Mouse (Mus musculus) limb, embryonic 10.5 days (tissue): ENCODE measurements around the gene Ssu72. TPM values are rescaled to one million over a fixed set of nuclear protein-coding genes. Genes with fewer than 3 reads are reported as not detected.

ENCODE experiments used
- DNase-seq: peaks from one replicate; pipeline ENCODE4 v3.0.0-alpha.2; 2017; ENCODE audit warnings: low spot score
- H3K27ac ChIP-seq: fragments of 300-500 bp; sonication (generic); 2 replicates; pipeline ENCODE4 v1.5.1; 2016; ENCODE audit warnings: mild to moderate bottlenecking
- H3K27me3 ChIP-seq: fragments of 300-500 bp; sonication (generic); 2 replicates; pipeline ENCODE4 v1.6.1; 2016; ENCODE audit warnings: low read depth, mild to moderate bottlenecking; ENCODE audit not compliant: poor library complexity, severe bottlenecking
- H3K36me3 ChIP-seq: fragments of 300-500 bp; sonication (generic); 2 replicates; pipeline ENCODE4 v1.6.1; 2016; ENCODE audit warnings: mild to moderate bottlenecking, moderate library complexity
- H3K4me1 ChIP-seq: fragments of 300-500 bp; sonication (generic); 2 replicates; pipeline ENCODE4 v1.6.1; 2016
- H3K4me3 ChIP-seq: fragments of 300-500 bp; sonication (generic); 2 replicates; pipeline ENCODE4 v1.5.1; 2016; ENCODE audit warnings: mild to moderate bottlenecking, moderate library complexity
- H3K9me3 ChIP-seq: fragments of 300-500 bp; sonication (generic); replicated peaks from 2 replicates; pipeline ENCODE4 v1.6.1; 2016; ENCODE audit warnings: mild to moderate bottlenecking
- WGBS: fragments of 180-500 bp; shearing (Covaris S2); methylation state at CpG from one replicate; pipeline ENCODE4 v1.1.7; 2016; 5-methylcytosine and 5-hydroxymethylcytosine counted together
- polyA plus RNA-seq: library from polyadenylated mRNA; unstranded; fragments of >200 nt; fragmentation: Nextera tagmentation; extraction: Ambion mirVana; gene quantifications from 2 replicates; pipeline ENCODE4 v1.2.1, GENCODE M21; 2016

The Ssu72 gene
- polyA plus RNA-seq, 1 experiment from 2014 or later: 161 TPM

DNA sequence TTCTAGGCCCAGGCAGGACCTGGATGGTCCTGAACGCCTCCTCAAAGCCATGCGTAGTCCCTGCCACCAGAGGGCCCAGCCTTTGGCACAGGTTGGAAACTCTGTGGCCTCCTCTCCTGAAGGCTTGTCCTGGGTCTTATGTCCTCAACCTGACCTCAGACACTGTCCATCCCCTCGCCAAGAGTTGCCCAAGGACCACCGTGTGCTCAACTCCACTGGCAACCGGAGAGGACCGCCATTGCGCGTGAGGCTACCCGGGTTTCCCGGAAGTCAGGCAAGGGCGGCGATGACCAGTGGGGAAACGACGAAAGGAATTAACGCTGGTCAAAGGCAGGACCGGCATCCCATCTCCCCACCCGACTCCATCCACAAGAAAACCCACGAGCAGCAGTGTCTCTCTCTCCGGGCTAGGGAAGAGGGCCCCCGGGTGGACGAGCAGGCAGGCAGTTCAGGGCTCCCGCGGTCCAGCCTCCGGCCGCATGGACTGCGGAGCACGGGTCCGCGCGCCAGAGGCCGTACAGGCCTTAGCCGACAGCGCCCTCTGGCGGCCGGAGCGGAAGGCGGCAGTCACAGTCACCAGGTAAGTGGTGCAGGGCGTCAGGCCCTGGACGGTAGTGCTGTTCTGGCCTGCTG, 65.4 kb downstream of the Ssu72 start:
- H3K27me3 ChIP-seq: peaks cover 42% of the 10 kb centered on the region
- peak overlapping the region; percentile 94 for H3K27ac ChIP-seq
- peaks cover 37% of the 10 kb centered on the region for H3K4me1 ChIP-seq
- peak overlapping the region; percentile 62 for H3K4me3 ChIP-seq
- WGBS: under 1% methylated on average over 39 of the region's 39 CpGs
- no peaks in the 10 kb centered on the region for H3K9me3 ChIP-seq
- no peaks in the 10 kb centered on the region for H3K36me3 ChIP-seq
- DNase-seq: peak; percentile 96

DNA sequence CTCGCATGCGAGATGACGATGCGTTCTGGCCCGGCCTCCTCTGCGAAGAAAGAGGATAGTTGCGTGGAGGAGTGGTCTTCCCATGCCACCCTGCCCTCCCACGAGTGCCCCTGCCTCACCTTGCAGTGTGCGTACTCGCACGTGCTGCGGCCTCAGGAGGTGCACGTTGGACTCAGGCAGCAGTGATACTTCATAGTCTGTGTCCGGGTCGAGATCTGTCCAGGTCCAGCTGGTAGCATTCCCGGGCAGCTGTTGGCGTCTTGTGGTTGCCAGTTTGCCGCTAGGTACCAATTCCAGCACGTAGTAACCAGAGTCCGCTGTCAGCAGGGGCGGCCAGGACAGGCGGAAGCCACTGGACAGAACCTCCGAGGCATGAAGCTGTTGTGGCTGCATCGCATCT, 66.0 kb downstream of the Ssu72 start:
- H3K27me3 ChIP-seq: peaks cover 48% of the 10 kb centered on the region
- peak overlapping the region; percentile 62 for H3K4me3 ChIP-seq
- H3K4me1 ChIP-seq: peaks cover 39% of the 10 kb centered on the region
- WGBS: 41% methylated on average over 24 of the region's 24 CpGs
- H3K9me3 ChIP-seq: no peaks in the 10 kb centered on the region
- H3K36me3 ChIP-seq: no peaks in the 10 kb centered on the region
- no peak for DNase-seq
- H3K27ac ChIP-seq: peak overlapping the region; percentile 94

DNA sequence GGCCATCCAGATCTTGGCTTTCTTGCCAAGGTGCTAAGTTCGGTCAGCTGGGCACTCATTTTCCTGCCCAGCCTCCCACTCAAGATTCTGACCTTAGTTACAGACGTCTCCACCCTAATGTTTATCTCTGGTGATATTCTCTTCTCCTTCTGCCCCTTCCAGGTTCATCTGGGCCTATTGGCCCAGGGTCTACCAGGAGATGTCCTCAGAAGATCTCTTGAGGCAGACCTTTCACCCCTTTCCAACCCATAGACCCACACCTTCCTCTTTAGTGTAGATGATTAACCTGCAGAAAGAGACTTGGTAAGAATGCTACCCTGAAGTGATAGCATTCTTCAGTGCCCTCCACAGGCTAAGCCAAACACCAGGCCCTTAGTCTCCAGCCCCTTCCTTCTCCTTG, 67.1 kb downstream of the Ssu72 start:
- peaks cover 52% of the 10 kb centered on the region for H3K27me3 ChIP-seq
- DNase-seq: no peak
- no peaks in the 10 kb centered on the region for H3K9me3 ChIP-seq
- no peaks in the 10 kb centered on the region for H3K36me3 ChIP-seq
- H3K4me3 ChIP-seq: no peak overlapping the region
- WGBS: 87% methylated on average over 2 of the region's 2 CpGs
- H3K4me1 ChIP-seq: peaks cover 43% of the 10 kb centered on the region
- no peak overlapping the region for H3K27ac ChIP-seq

- Histone ChIP-seq H3K4me3 (no peak overlapping the region), H3K9me3 (no peaks in the 10 kb centered on the region), H3K27ac (no peak overlapping the region), H3K4me1 (peaks cover 48% of the 10 kb centered on the region), H3K27me3 (peaks cover 52% of the 10 kb centered on the region), H3K36me3 (no peaks in the 10 kb centered on the region)
- no peak for DNase-seq
- 88% methylated on average over 13 of the region's 13 CpGs for WGBS
Measured at GRCm38 (mm10) chr4:155772786-155773185, 68.2 kb downstream of the Ssu72 start.

DNA sequence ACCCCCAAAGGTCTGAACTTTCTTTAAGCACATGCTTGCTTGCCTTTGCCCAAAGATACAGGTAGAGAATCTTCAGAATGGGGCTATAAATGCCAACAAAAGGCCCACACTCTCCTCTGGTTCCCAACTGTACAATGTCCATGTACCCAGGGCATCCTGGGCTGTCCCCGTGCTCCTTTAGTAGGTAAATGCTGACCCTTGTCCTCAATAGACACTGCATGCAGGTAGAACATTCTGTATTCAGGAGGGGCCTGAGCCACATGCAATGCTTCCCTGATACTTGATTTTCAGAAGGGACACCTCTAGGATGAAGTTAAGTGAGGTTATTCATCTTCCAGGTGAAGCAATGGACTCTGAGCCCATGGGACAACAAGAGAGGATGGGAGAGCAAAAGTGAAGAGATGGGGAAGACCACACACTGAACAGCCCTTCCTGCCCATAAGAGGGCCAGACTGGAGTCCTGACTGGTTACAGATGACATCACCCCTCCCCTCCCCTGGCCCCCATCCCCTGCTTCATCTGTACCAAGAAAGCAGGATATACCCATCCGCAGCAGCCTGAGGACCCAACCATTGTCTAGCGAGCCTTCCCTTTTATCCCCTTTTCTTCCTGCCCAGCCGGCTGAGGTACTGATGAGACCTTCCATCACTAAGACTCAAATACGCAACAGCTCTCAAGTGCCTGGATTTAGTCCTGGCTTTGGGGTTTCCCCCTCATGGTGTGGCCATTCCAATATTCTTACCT, 68.9 kb downstream of the Ssu72 start:
- Histone ChIP-seq H3K4me1 (peaks cover 48% of the 10 kb centered on the region), H3K27ac (peak overlapping the region; percentile 74), H3K9me3 (no peaks in the 10 kb centered on the region), H3K27me3 (peaks cover 52% of the 10 kb centered on the region), H3K4me3 (peak overlapping the region; percentile 49), H3K36me3 (no peaks in the 10 kb centered on the region)
- no peak for DNase-seq
- 44% methylated on average over 5 of the region's 5 CpGs for WGBS

GRCm38 (mm10) chr4:155774280-155774754, 69.7 kb downstream of the Ssu72 start, which contains the start of gene Vwa1:
Gene Vwa1, minus strand, starts transcription at chr4:155774698.
- 2% methylated on average over 35 of the region's 35 CpGs for WGBS
- Histone ChIP-seq H3K4me3 (peak within 1 kb of the TSS; percentile 49), H3K9me3 (no peaks in the 10 kb centered on the region), H3K4me1 (peaks cover 44% of the 10 kb centered on the region), H3K36me3 (no peaks in the 10 kb centered on the region), H3K27ac (peak within 1 kb of the TSS; percentile 74), H3K27me3 (peaks cover 52% of the 10 kb centered on the region)
- DNase-seq: peak; percentile 89

DNA sequence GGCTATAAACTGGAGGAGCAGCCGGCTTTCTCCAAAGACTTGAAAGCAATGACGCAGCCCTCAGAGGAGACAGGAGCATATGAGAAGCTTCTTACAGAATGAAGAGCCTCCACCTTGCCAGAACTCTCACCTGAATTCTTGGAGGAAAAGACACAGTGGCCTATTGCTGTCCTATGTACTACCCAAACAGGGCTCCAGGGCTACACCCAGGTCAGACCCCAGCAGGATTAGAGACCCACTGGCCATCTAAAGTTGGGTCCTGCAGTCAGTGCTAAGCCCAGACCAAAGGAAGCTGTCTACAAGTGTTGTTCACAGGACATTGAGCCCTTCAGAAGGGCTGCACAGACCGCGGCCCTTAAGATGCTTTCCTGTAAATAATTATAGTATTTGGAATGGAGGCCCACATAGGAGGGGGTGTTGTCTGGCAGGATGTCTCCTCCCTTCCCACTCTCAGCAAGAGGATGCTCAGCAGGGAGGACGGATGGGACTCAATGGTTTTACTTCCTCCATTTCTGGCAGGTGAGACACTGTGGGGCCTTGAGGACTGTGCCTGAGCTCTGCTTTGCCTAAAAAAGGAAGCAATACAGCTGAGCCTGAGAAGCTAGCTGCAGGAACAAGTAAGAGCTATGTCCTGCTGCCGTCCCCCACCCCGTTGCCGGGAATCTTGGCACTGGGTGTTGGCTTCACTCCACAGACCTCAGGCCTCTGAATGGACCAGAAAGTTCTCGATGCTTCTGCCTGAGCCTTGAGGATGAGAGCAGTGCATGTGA, 70.6 kb downstream of the Ssu72 start:
- 66% methylated on average over 9 of the region's 9 CpGs for WGBS
- Histone ChIP-seq H3K4me3 (peak overlapping the region; percentile 49), H3K36me3 (no peaks in the 10 kb centered on the region), H3K4me1 (peaks cover 36% of the 10 kb centered on the region), H3K27ac (0 out of 2 replicates have a peak overlapping the region, but pooled peaks have one; percentile 9), H3K27me3 (peaks cover 52% of the 10 kb centered on the region), H3K9me3 (no peaks in the 10 kb centered on the region)
- no peak for DNase-seq

DNA sequence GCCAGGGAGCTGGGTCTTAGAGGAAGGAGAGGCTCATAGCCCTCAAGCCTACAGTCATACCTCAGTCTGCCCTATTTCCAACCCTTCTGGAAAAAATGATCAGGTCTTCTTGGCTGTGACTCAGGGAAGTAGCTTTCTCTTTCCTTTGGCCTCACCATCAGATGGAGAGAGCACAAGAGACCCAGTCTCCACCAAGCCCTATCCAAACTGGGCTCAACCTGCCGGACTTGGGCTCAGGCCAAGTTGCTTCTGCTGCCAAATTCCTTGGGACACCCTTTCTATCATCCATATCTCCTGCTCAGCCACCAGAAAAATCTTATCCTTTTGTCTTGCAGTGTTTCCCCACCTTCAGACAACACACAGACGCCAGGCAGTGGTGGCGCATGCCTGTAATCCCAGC, 71.3 kb downstream of the Ssu72 start:
- 76% methylated on average over 3 of the region's 3 CpGs for WGBS
- Histone ChIP-seq H3K27me3 (peaks cover 50% of the 10 kb centered on the region), H3K27ac (0 out of 2 replicates have a peak overlapping the region, but pooled peaks have one; percentile 9)

DNA sequence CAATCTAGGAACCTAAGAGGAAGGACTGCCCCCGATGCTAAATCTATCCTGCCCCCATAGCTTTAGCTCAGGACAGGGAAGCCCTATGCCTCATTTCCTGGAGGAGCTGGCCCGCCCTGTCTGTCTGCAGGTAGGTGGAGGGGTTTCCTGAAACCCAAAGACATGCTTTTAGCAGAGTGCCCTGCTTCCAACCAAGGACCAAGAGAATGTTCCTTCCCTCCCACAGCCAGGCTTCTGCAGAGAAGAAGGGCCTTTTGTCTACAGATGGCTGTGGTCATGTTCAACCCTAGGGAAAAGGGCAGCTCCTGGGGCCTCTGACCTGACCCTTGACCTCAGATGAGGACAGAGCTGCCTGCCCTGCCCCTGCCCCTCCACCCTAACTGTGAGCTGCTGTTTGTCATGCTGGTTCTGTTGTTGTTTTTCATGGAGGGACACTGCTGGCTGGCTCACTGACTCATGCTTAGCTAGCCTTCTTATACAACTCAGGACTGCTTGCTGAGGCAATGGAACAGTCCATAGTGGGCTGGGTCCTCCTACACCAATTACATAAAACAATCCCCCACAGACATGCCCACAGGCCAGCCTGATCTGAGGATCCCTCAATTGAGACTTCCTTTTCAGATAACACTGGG, 72.2 kb downstream of the Ssu72 start:
- WGBS: 47% methylated on average over 2 of the region's 2 CpGs

More for the DNA sequence above, 71.3 kb downstream of the Ssu72 start:
- H3K4me3 ChIP-seq: no peak overlapping the region
- H3K4me1 ChIP-seq: peaks cover 32% of the 10 kb centered on the region
- no peaks in the 10 kb centered on the region for H3K36me3 ChIP-seq
- no peak for DNase-seq
- no peaks in the 10 kb centered on the region for H3K9me3 ChIP-seq

DNA sequence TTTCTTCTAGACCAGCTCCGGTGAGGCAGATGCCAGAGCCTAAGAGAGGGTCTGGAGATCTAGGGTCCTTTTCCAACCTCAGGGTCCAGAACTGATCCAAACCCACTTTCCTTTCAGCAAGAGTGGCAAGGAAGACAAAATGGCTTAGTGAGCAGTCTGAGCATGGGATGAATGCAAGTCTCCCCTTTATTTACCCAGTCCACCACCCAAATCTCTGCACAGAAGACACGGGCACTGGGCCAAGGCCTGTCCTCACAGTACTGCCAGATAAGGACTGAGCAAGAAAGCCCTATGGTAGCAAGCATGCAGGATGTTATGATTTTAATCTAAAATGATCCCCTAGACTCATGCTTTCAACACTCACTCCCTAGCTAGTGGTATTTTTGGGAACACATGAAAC, 73.2 kb downstream of the Ssu72 start:
- WGBS: 94% methylated on average over 2 of the region's 2 CpGs
- Histone ChIP-seq H3K36me3 (no peaks in the 10 kb centered on the region), H3K27ac (no peak overlapping the region), H3K9me3 (no peaks in the 10 kb centered on the region), H3K4me1 (peaks cover 33% of the 10 kb centered on the region), H3K27me3 (peaks cover 30% of the 10 kb centered on the region), H3K4me3 (no peak overlapping the region)
- DNase-seq: no peak

More for the DNA sequence above, 72.2 kb downstream of the Ssu72 start:
- no peaks in the 10 kb centered on the region for H3K9me3 ChIP-seq
- peaks cover 40% of the 10 kb centered on the region for H3K27me3 ChIP-seq
- DNase-seq: no peak
- peaks cover 33% of the 10 kb centered on the region for H3K4me1 ChIP-seq
- H3K4me3 ChIP-seq: no peak overlapping the region
- H3K36me3 ChIP-seq: no peaks in the 10 kb centered on the region
- peak overlapping the region; percentile 67 for H3K27ac ChIP-seq

GRCm38 (mm10) chr4:155779498-155779897, 74.9 kb downstream of the Ssu72 start:
- 93% methylated on average over 4 of the region's 4 CpGs for WGBS
- no peak overlapping the region for H3K4me3 ChIP-seq
- DNase-seq: no peak
- H3K4me1 ChIP-seq: peaks cover 32% of the 10 kb centered on the region
- peaks cover 15% of the 10 kb centered on the region for H3K27me3 ChIP-seq
- no peak overlapping the region for H3K27ac ChIP-seq
- H3K9me3 ChIP-seq: no peaks in the 10 kb centered on the region
- H3K36me3 ChIP-seq: no peaks in the 10 kb centered on the region

GRCm38 (mm10) chr4:155780895-155781294, 76.3 kb downstream of the Ssu72 start:
- no peak overlapping the region for H3K27ac ChIP-seq
- H3K9me3 ChIP-seq: no peaks in the 10 kb centered on the region
- H3K27me3 ChIP-seq: peaks cover 9% of the 10 kb centered on the region; the same call in 1 of the 2 replicates
- 34% methylated on average over 6 of the region's 6 CpGs for WGBS
- H3K4me3 ChIP-seq: no peak overlapping the region
- no peak for DNase-seq
- H3K4me1 ChIP-seq: peaks cover 36% of the 10 kb centered on the region
- no peaks in the 10 kb centered on the region for H3K36me3 ChIP-seq
